Mouse (Mus musculus): Measurements from ENCODE around the gene Pgpep1l.

GRCm38 (mm10) chr7:68270551-68270950 lies 6.5 kb upstream of the Pgpep1l start:
- no peak for TF ChIP-seq CTCF (IDR thresholded peaks at IDR 0.05; ENCODE audit: extremely low read depth, insufficient read depth, low read length)
- TF ChIP-seq POLR2A (IDR thresholded peaks at IDR 0.05; ENCODE audit: extremely low read depth, insufficient read depth, low read length), result no peak

All from cortical plate, adult 2 months (tissue).